Mouse (Mus musculus): ENCODE results near the gene Trpv4. TPM values are rescaled to one million over a fixed set of nuclear protein-coding genes. Genes with fewer than 3 reads are reported as not detected.

Trpv4 gene
- 0.81 and 1.8 TPM in 2 replicates for polyA plus RNA-seq (2015; fragmentation: Nextera tagmentation; extraction: Ambion mirVana)

GRCm38 (mm10) chr5:114658255-114658654 is at the start of gene Trpv4:
TSS of gene Trpv4 (minus strand) at chr5:114658421.

GRCm38 (mm10) chr5:114707265-114708068 is 49.2 kb upstream of the Trpv4 start, which contains the start of gene Tchp:
TSS of gene Tchp (plus strand) at chr5:114707760.

GRCm38 (mm10) chr5:114690633-114691567 is 32.7 kb upstream of the Trpv4 start, which contains the start of gene Gltp:
TSS of gene Gltp (minus strand) at chr5:114690984.

Other genes with a start within 250 kb of the Trpv4 start
- gene Mmab, start 214.4 kb downstream of the Trpv4 start, polyA plus RNA-seq (2015; fragmentation: Nextera tagmentation; extraction: Ambion mirVana): 15.1 and 15.5 TPM in 2 replicates
- gene Mvk, start 214.2 kb downstream of the Trpv4 start, polyA plus RNA-seq (2015; fragmentation: Nextera tagmentation; extraction: Ambion mirVana): 12.1 and 16.6 TPM in 2 replicates
- gene Fam222a, start 90.4 kb downstream of the Trpv4 start, polyA plus RNA-seq (2015; fragmentation: Nextera tagmentation; extraction: Ambion mirVana): 0.32 and 0.50 TPM in 2 replicates
- 27.5 and 61.5 TPM in 2 replicates for gene Gltp, start 32.6 kb upstream of the Trpv4 start, polyA plus RNA-seq (2015; fragmentation: Nextera tagmentation; extraction: Ambion mirVana)
- 4.6 and 5.0 TPM in 2 replicates for gene Tchp, start 49.3 kb upstream of the Trpv4 start, polyA plus RNA-seq (2015; fragmentation: Nextera tagmentation; extraction: Ambion mirVana)
- 21.5 and 27.0 TPM in 2 replicates for gene Ankrd13a, start 116.3 kb upstream of the Trpv4 start, polyA plus RNA-seq (2015; fragmentation: Nextera tagmentation; extraction: Ambion mirVana)
- gene Git2, start 117.1 kb upstream of the Trpv4 start, polyA plus RNA-seq (2015; fragmentation: Nextera tagmentation; extraction: Ambion mirVana): 24.2 and 25.2 TPM in 2 replicates
- gene 1500011B03Rik, start 165.0 kb upstream of the Trpv4 start, polyA plus RNA-seq (2015; fragmentation: Nextera tagmentation; extraction: Ambion mirVana): 38.9 and 41.6 TPM in 2 replicates
- gene 4930519G04Rik, start 195.2 kb upstream of the Trpv4 start, polyA plus RNA-seq (2015; fragmentation: Nextera tagmentation; extraction: Ambion mirVana): not detected in 2 replicates
- not detected in 2 replicates for gene Gm9936, start 200.3 kb upstream of the Trpv4 start, polyA plus RNA-seq (2015; fragmentation: Nextera tagmentation; extraction: Ambion mirVana)
- 9.1 and 10.0 TPM in 2 replicates for gene Oasl2, start 238.5 kb upstream of the Trpv4 start, polyA plus RNA-seq (2015; fragmentation: Nextera tagmentation; extraction: Ambion mirVana)

Measured in skeletal muscle tissue, postnatal 0 days (tissue).